Mouse (Mus musculus): ENCODE results near the gene Parva. TPM values are rescaled to one million over a fixed set of nuclear protein-coding genes. Genes with fewer than 3 reads are reported as not detected.

Parva gene
- polyA plus RNA-seq, 1 experiment from 2014 or later = 37.4 TPM

DNA sequence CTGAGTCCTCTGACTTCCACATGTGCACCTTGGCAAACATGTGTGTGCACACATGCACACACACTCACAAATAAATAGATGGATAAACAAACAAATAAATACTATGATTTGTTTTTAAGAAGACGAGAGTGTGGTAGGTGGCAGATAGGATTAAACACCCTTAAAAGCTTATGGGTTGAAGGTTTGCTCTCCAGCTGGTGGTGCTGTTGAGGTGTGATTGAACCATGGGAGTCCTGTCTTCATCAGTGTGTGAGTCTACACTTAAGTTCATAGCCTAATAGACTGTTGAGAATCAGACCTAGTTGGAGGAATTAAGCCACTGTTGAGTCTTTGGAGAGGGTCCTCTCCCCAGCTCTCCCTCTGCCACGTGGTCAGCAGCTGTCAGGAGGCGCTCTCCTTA is 38.6 kb downstream of the Parva start:
- no peak overlapping the region for H3K4me2 ChIP-seq (replicated peaks; ENCODE audit: low read depth)
- no peak overlapping the region for H3K9ac ChIP-seq (ENCODE audit: low read depth, low read length)
- no peak overlapping the region for H3K27ac ChIP-seq (ENCODE audit: low read depth, low read length)
- peak; percentile 51 for TF ChIP-seq CTCF (IDR thresholded peaks at IDR 0.05; ENCODE audit: low read depth)
- H3K4me3 ChIP-seq (ENCODE audit: low read depth, low read length) = no peak overlapping the region
- H3K27me3 ChIP-seq (replicated peaks; ENCODE audit: control insufficient read depth, insufficient read depth, low read length) = no peaks in the 10 kb centered on the region
- no peaks in the 10 kb centered on the region for H3K4me1 ChIP-seq (replicated peaks; ENCODE audit: control insufficient read depth, insufficient read depth, low read length)
- no peak for ATAC-seq
- H3K9me3 ChIP-seq (ENCODE audit: control insufficient read depth) = no peaks in the 10 kb centered on the region
- WGBS = 73% methylated on average over 3 of the region's 3 CpGs
- no peaks in the 10 kb centered on the region for H3K36me3 ChIP-seq (ENCODE audit: control insufficient read depth, insufficient read depth)

DNA sequence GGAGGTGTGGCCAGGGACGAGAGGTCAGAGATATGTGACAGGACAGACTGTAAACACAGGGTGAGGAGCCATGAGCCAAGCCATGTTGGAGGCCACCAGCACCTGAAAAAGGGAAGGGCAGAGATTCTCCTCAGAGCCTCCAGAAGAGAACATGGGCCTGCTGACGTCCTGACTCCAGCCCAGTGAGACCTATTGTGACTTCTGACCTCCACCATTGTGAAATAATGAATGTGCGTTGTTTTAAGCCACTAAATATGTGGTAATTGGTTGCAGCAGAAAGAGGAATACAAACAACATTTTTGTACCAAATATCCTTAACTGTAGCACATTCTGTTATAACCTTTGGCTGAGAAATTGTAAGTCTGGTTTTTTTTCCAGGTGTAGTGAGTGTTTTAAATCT is 39.5 kb downstream of the Parva start:
- ATAC-seq = no peak
- Histone ChIP-seq H3K4me3 (ENCODE audit: low read depth, low read length) (no peak overlapping the region), H3K27ac (ENCODE audit: low read depth, low read length) (no peak overlapping the region; the same call in none of the 2 replicates), H3K27me3 (replicated peaks; ENCODE audit: control insufficient read depth, insufficient read depth, low read length) (no peaks in the 10 kb centered on the region), H3K9me3 (ENCODE audit: control insufficient read depth) (no peaks in the 10 kb centered on the region), H3K9ac (ENCODE audit: low read depth, low read length) (no peak overlapping the region), H3K4me1 (replicated peaks; ENCODE audit: control insufficient read depth, insufficient read depth, low read length) (no peaks in the 10 kb centered on the region), H3K36me3 (ENCODE audit: control insufficient read depth, insufficient read depth) (no peaks in the 10 kb centered on the region), H3K4me2 (replicated peaks; ENCODE audit: low read depth) (no peak overlapping the region)
- TF ChIP-seq CTCF (IDR thresholded peaks at IDR 0.05; ENCODE audit: low read depth) = no peak
- 69% methylated on average over 3 of the region's 3 CpGs for WGBS

DNA sequence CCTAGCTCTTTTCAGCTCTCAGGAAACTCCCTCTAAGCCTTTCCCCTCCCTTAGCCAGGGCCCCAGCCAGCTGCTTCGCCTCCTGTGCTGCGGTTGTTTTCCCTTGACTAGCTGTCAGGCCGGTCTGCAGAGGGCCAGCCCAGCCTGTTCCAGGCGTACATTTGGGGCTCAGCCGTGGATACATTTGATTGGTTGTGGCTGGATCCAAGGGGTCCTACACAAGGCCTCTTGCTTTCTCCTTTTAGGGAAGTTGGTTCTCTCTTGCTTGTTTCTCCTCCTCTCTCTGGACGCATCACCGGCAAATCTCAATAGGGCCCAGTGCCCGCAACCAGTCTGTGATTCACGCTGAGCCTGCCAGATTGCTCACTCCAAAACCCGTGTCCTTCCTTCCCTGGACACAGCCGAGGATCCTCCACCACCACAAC is 40.4 kb downstream of the Parva start:
- Histone ChIP-seq H3K9me3 (ENCODE audit: control insufficient read depth) (no peaks in the 10 kb centered on the region), H3K27ac (ENCODE audit: low read depth, low read length) (peak overlapping the region; percentile 74), H3K4me3 (ENCODE audit: low read depth, low read length) (no peak overlapping the region), H3K9ac (ENCODE audit: low read depth, low read length) (no peak overlapping the region), H3K4me2 (replicated peaks; ENCODE audit: low read depth) (no peak overlapping the region), H3K36me3 (ENCODE audit: control insufficient read depth, insufficient read depth) (no peaks in the 10 kb centered on the region), H3K4me1 (replicated peaks; ENCODE audit: control insufficient read depth, insufficient read depth, low read length) (no peaks in the 10 kb centered on the region), H3K27me3 (replicated peaks; ENCODE audit: control insufficient read depth, insufficient read depth, low read length) (no peaks in the 10 kb centered on the region)
- peak; percentile 19; the same call in 1 of the 2 replicates for TF ChIP-seq CTCF (IDR thresholded peaks at IDR 0.05; ENCODE audit: low read depth)
- 28% methylated on average over 11 of the region's 11 CpGs for WGBS
- peak; percentile 65 for ATAC-seq

DNA sequence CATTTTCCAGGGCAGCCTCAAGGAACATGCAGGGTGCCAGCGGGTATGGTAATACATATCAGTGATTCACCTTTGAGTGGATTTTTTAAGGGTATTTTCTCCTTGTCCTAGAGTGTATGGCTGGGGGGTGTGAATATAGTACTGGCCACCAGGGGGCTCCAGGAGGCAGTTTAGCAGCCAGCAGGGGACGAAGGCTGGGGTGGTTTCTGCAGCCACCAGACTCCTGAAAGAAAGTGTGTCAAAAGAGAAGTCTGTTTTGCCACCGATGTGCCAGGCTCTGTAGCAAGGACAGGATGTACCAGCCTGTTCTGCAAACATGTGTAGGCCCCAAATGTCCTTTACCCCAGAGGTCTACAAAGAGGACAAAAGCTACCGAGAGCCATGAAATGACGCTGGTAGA is 42.5 kb downstream of the Parva start:
- H3K4me3 ChIP-seq (ENCODE audit: low read depth, low read length) = no peak overlapping the region
- 47% methylated on average over 5 of the region's 5 CpGs for WGBS
- no peaks in the 10 kb centered on the region for H3K27me3 ChIP-seq (replicated peaks; ENCODE audit: control insufficient read depth, insufficient read depth, low read length)
- peak; percentile 34; the same call in 1 of the 2 replicates for ATAC-seq
- H3K4me1 ChIP-seq (replicated peaks; ENCODE audit: control insufficient read depth, insufficient read depth, low read length) = no peaks in the 10 kb centered on the region
- no peaks in the 10 kb centered on the region for H3K9me3 ChIP-seq (ENCODE audit: control insufficient read depth)
- H3K27ac ChIP-seq (ENCODE audit: low read depth, low read length) = no peak overlapping the region
- no peak overlapping the region for H3K4me2 ChIP-seq (replicated peaks; ENCODE audit: low read depth)
- TF ChIP-seq CTCF (IDR thresholded peaks at IDR 0.05; ENCODE audit: low read depth) = peak; percentile 89
- no peaks in the 10 kb centered on the region for H3K36me3 ChIP-seq (ENCODE audit: control insufficient read depth, insufficient read depth)
- no peak overlapping the region for H3K9ac ChIP-seq (ENCODE audit: low read depth, low read length)

DNA sequence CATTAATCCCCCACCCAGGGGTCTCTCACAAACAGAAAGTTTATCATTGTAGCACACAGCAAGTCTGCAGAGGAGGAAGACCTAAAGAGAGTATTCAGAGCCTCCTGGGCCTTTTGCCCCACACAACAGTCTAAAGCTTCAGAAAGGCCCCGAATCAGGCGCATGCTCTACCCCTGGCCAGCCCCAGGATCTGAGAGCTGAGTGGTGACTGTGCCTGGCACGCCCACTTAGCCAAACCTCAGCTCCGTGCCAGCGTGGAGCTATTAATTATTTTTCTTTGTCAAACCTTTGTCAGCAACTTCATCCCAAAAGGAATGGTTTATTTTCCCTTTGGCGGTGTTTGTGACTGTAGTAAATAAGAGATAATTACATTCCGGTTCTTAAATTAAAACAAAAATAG is 44.0 kb downstream of the Parva start:
- no peak for ATAC-seq
- Histone ChIP-seq H3K9me3 (ENCODE audit: control insufficient read depth) (no peaks in the 10 kb centered on the region), H3K4me1 (replicated peaks; ENCODE audit: control insufficient read depth, insufficient read depth, low read length) (no peaks in the 10 kb centered on the region), H3K4me3 (ENCODE audit: low read depth, low read length) (no peak overlapping the region), H3K9ac (ENCODE audit: low read depth, low read length) (no peak overlapping the region), H3K4me2 (replicated peaks; ENCODE audit: low read depth) (no peak overlapping the region), H3K27ac (ENCODE audit: low read depth, low read length) (no peak overlapping the region), H3K27me3 (replicated peaks; ENCODE audit: control insufficient read depth, insufficient read depth, low read length) (no peaks in the 10 kb centered on the region), H3K36me3 (ENCODE audit: control insufficient read depth, insufficient read depth) (no peaks in the 10 kb centered on the region)
- TF ChIP-seq CTCF (IDR thresholded peaks at IDR 0.05; ENCODE audit: low read depth) = no peak
- WGBS = 74% methylated on average over 7 of the region's 7 CpGs

DNA sequence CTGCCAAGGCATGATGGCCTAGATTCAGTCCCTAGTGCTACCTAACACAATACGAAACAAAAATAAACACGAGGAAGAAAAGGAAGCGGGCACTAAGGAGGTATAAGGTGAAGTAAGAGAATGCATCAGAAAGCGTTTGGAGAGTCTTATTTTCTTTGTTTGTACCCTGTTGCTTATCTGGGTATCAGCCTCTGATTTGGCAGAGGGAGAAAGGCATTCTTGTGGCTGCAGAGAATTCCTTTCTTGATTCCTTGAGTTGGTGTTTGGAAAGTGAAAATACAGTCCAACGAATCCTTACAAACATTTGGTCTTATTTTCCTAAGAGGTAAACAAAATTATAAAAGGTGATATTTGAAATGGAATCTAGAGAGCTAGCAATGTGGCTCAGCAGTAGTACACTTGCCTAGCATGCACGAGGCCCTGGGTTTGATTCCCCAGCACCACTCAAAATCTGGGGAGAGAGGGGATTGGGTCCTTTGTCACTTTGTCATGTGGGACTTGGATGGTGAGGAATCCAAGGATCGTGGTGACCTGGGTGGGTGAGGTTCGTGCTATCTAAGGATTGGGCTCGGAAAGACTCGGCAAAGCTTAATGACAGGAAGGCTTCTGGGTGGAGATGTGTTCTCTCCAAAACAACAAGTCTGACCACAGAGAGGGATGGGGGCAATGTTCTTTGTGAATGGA is 44.9 kb downstream of the Parva start:
- H3K9me3 ChIP-seq (ENCODE audit: control insufficient read depth) = no peaks in the 10 kb centered on the region
- H3K4me3 ChIP-seq (ENCODE audit: low read depth, low read length) = no peak overlapping the region
- H3K27ac ChIP-seq (ENCODE audit: low read depth, low read length) = no peak overlapping the region
- no peak for ATAC-seq
- 69% methylated on average over 10 of the region's 10 CpGs for WGBS
- no peaks in the 10 kb centered on the region for H3K4me1 ChIP-seq (replicated peaks; ENCODE audit: control insufficient read depth, insufficient read depth, low read length)
- no peak overlapping the region for H3K9ac ChIP-seq (ENCODE audit: low read depth, low read length)
- no peaks in the 10 kb centered on the region for H3K27me3 ChIP-seq (replicated peaks; ENCODE audit: control insufficient read depth, insufficient read depth, low read length)
- no peak for TF ChIP-seq CTCF (IDR thresholded peaks at IDR 0.05; ENCODE audit: low read depth)
- no peak overlapping the region for H3K4me2 ChIP-seq (replicated peaks; ENCODE audit: low read depth)
- H3K36me3 ChIP-seq (ENCODE audit: control insufficient read depth, insufficient read depth) = no peaks in the 10 kb centered on the region
